Mouse (Mus musculus): Measurements from ENCODE around the gene Sash3. TPM values are rescaled to one million over a fixed set of nuclear protein-coding genes. Genes with fewer than 3 reads are reported as not detected.

Gene Sash3
- polyA plus RNA-seq (2015; fragmentation: Nextera tagmentation; extraction: Ambion mirVana): 1.1 and 1.3 TPM in 2 replicates

DNA sequence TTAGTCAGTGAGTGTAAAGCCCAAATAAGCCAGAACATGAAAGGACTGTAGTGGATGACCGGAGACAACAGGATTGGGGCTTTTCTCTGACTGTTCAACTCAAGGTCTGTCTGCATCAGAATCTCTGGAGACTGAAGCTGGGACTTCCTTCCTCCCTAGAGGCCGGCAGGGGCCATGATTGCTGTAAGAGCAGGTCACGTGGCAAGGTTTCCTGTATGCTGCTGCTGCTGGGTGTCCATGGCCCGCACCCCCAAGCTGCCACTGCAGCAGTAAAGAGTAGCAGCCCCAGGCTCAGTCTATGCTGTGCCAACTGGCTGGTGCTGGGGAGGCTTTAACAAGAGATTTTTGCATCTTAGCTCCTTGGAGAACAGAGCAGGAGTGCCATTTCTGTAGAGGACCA is at the start of gene Sash3:
Gene Sash3 (plus strand): TSS at position 175 of the 400 bp plus-strand sequence.
- Histone ChIP-seq H3K27ac (no peak within 1 kb of the TSS), H3K4me1 (replicated peaks) (no peaks in the 10 kb centered on the region), H3K9me3 (no peaks in the 10 kb centered on the region), H3K4me2 (no peak within 1 kb of the TSS), H3K9ac (no peak within 1 kb of the TSS), H3K27me3 (no peaks in the 10 kb centered on the region), H3K4me3 (no peak within 1 kb of the TSS), H3K36me3 (no peaks in the 10 kb centered on the region)
- 96% methylated on average over 4 of the region's 4 CpGs for WGBS
- no peak for ATAC-seq (ENCODE audit: low FRiP score)

DNA sequence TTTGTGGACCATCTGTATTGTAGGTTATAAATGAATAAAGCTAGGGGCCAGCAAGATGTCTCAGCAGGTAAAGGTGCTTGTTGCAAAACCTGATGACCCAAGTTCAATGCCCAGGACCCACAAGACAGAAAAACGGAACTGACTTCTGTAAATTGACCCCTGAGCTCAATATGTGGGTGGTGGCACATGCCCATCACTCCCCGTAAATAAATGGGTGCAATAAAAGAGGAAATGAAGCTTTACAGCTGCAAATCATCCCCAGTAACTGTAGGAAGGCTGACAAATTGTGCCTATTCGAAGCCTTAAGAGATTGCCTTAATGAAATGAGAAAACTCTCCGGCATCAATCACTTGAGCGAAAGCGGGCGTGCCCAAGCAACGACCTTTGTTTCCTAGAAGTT is 49.7 kb upstream of the Sash3 start:
- Histone ChIP-seq H3K4me3 (no peak overlapping the region), H3K27me3 (no peaks in the 10 kb centered on the region), H3K4me1 (replicated peaks) (no peaks in the 10 kb centered on the region), H3K4me2 (no peak overlapping the region), H3K9me3 (no peaks in the 10 kb centered on the region), H3K27ac (no peak overlapping the region), H3K36me3 (no peaks in the 10 kb centered on the region), H3K9ac (no peak overlapping the region)
- WGBS: 60% methylated on average over 8 of the region's 8 CpGs
- ATAC-seq (ENCODE audit: low FRiP score): no peak

GRCm38 (mm10) chrX:48098470-48099129 is 47.6 kb upstream of the Sash3 start:
- H3K36me3 ChIP-seq: no peaks in the 10 kb centered on the region
- no peak overlapping the region for H3K4me2 ChIP-seq
- no peak overlapping the region for H3K9ac ChIP-seq
- H3K27ac ChIP-seq: no peak overlapping the region
- no peak for ATAC-seq (ENCODE audit: low FRiP score)
- no peak overlapping the region for H3K4me3 ChIP-seq
- H3K4me1 ChIP-seq (replicated peaks): no peaks in the 10 kb centered on the region
- WGBS: 85% methylated on average over 9 of the region's 9 CpGs
- no peaks in the 10 kb centered on the region for H3K9me3 ChIP-seq
- H3K27me3 ChIP-seq: no peaks in the 10 kb centered on the region

DNA sequence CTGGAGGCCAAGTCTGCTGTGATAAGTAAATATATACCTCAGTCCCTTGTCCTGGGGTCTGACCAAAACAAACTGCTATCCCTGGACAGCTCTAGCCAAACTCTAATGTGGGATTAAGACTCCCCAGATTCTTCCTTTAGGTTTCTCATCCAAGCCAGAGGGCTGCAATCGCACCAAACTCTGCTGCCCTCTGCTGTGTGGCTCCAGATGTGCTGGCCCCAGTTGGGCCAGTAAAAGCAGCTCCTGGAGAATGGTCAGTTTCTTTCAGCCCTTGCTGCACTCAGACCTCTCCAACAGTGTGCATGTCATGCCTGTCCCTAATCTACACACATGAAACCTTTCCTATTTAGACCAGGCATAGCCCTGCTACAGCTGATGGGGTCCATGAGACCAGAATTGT is 46.4 kb upstream of the Sash3 start:
- Histone ChIP-seq H3K9ac (no peak overlapping the region), H3K27me3 (no peaks in the 10 kb centered on the region), H3K36me3 (no peaks in the 10 kb centered on the region), H3K4me3 (no peak overlapping the region), H3K9me3 (no peaks in the 10 kb centered on the region), H3K4me1 (replicated peaks) (no peaks in the 10 kb centered on the region), H3K27ac (no peak overlapping the region), H3K4me2 (no peak overlapping the region)
- ATAC-seq (ENCODE audit: low FRiP score): no peak
- WGBS: 57% methylated on average over 1 of the region's 1 CpGs

DNA sequence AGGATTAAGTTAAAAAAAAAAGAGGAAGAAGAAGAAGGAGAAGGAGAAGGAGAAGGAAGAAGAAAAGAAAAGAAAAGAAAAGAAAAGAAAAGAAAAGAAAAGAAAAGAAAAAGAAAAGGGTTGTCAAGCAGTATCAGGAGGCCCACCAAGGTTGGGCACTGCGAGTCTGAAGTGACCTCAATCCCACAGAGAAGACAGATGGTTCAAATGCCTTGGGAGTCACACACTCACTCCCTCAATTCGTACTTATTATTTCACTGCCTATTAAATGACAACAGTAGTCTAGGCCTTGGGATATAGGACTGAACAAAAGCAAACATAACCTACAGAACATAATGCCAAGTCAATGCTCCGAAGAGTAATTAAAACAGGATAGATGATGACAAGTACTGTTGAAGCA is 43.0 kb upstream of the Sash3 start:
- 89% methylated on average over 3 of the region's 3 CpGs for WGBS
- Histone ChIP-seq H3K9me3 (no peaks in the 10 kb centered on the region), H3K4me2 (no peak overlapping the region), H3K27ac (no peak overlapping the region), H3K4me1 (replicated peaks) (no peaks in the 10 kb centered on the region), H3K9ac (no peak overlapping the region), H3K4me3 (no peak overlapping the region), H3K27me3 (no peaks in the 10 kb centered on the region), H3K36me3 (no peaks in the 10 kb centered on the region)
- no peak for ATAC-seq (ENCODE audit: low FRiP score)

DNA sequence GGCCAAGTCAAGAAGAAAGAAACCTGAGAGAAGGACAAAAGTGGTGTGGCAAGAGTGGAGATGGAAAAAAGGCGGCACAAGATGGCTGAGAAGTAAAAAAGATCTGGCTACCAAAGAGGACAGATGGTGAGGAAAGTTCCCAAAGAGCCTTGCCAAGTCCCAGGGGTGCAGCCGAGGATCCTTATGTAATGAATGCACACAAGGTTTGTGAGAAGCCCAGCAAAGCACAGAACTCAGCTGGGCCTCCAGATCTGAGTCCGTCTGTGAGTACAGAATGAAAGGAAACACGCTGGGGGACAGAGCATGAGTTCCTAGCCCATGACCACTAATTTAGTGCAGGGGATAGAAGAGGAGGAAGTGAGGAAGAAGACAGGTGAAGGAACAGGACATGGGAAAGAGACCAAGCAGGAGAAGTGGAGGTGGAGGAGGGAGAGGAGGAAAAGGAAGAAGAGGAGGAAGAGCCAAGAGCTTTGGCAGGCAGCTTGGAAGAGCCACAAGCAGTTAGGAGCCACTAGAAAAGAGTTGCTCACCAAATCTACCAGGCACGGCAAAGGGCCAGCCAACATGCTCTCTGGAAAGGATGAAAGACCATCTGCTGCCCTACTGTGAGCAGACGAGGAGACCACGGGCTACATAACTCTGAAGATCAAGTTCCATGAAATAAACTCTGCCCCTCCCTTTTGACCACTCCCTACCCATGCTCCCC is 41.3 kb upstream of the Sash3 start:
- H3K4me3 ChIP-seq: no peak overlapping the region
- WGBS: 84% methylated on average over 7 of the region's 7 CpGs
- no peak overlapping the region for H3K9ac ChIP-seq
- H3K4me1 ChIP-seq (replicated peaks): no peaks in the 10 kb centered on the region
- no peak for ATAC-seq (ENCODE audit: low FRiP score)
- no peaks in the 10 kb centered on the region for H3K9me3 ChIP-seq
- no peaks in the 10 kb centered on the region for H3K36me3 ChIP-seq
- H3K27ac ChIP-seq: no peak overlapping the region
- H3K27me3 ChIP-seq: no peaks in the 10 kb centered on the region
- H3K4me2 ChIP-seq: no peak overlapping the region

DNA sequence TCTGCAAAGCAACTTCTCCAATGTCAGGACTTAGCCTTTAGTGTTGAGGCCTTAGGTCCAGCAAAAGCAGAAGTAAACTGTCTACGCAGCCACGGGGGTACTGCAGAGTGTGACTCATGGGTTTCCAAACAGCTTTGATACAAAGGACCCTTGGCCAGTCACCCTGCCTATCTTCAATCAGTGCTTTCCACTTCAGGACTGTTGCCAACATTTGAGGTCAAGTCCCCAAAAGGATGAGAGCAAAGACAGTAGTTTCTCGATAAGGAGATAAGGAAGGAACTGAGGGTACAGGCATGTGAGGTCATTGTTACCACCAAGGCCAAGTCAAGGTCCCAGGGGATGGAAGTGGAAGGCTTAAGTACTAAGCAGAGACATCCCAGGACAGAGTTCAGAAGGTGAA is 40.0 kb upstream of the Sash3 start:
- Histone ChIP-seq H3K27ac (no peak overlapping the region), H3K36me3 (no peaks in the 10 kb centered on the region), H3K9ac (no peak overlapping the region), H3K4me3 (no peak overlapping the region), H3K4me1 (replicated peaks) (no peaks in the 10 kb centered on the region), H3K27me3 (no peaks in the 10 kb centered on the region), H3K9me3 (no peaks in the 10 kb centered on the region), H3K4me2 (no peak overlapping the region)
- 86% methylated on average over 3 of the region's 3 CpGs for WGBS
- ATAC-seq (ENCODE audit: low FRiP score): no peak

- 75% methylated on average over 5 of the region's 6 CpGs for WGBS
- ATAC-seq (ENCODE audit: low FRiP score): no peak
These were observed 37.6 kb upstream of the Sash3 start, which contains the start of gene Xpnpep2 for GRCm38 (mm10) chrX:48108394-48109315. Gene Xpnpep2 (plus strand): TSS chrX:48108725.

GRCm38 (mm10) chrX:48109316-48109655 is 37.0 kb upstream of the Sash3 start:
- Histone ChIP-seq H3K4me2 (no peak overlapping the region), H3K36me3 (no peaks in the 10 kb centered on the region), H3K9ac (no peak overlapping the region), H3K27me3 (no peaks in the 10 kb centered on the region), H3K4me1 (replicated peaks) (no peaks in the 10 kb centered on the region), H3K27ac (no peak overlapping the region), H3K4me3 (no peak overlapping the region), H3K9me3 (no peaks in the 10 kb centered on the region)
- WGBS: 93% methylated on average over 3 of the region's 3 CpGs
- no peak for ATAC-seq (ENCODE audit: low FRiP score)

More at GRCm38 (mm10) chrX:48108394-48109315, 37.6 kb upstream of the Sash3 start, which contains the start of gene Xpnpep2:
- H3K36me3 ChIP-seq: no peaks in the 10 kb centered on the region
- H3K27me3 ChIP-seq: no peaks in the 10 kb centered on the region
- H3K4me2 ChIP-seq: no peak within 1 kb of the TSS
- H3K4me1 ChIP-seq (replicated peaks): no peaks in the 10 kb centered on the region
- H3K27ac ChIP-seq: no peak within 1 kb of the TSS
- H3K4me3 ChIP-seq: no peak within 1 kb of the TSS
- no peaks in the 10 kb centered on the region for H3K9me3 ChIP-seq
- H3K9ac ChIP-seq: no peak within 1 kb of the TSS

DNA sequence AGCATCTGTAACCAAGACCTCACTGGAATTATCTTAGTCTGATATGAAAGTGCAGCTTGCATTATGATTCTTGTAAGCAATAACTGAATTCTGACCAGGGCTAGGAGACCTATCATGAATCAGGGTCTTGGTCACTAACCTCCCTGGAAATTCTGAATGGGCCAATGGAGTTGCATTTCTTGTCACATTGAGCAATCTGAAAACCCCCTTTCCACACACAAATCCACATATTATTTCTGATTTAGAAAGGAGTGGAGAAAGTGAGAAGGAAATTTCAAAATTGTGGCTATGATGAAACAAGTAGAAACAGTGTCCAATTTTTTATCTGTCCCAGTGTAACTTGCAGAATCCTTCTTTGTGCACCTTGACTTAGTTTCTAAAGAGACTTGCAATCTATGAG is 26.9 kb upstream of the Sash3 start:
- ATAC-seq (ENCODE audit: low FRiP score): no peak
- H3K36me3 ChIP-seq: no peaks in the 10 kb centered on the region
- no peak overlapping the region for H3K4me2 ChIP-seq
- no peaks in the 10 kb centered on the region for H3K4me1 ChIP-seq (replicated peaks)
- H3K27ac ChIP-seq: no peak overlapping the region
- no peak overlapping the region for H3K4me3 ChIP-seq
- no peaks in the 10 kb centered on the region for H3K9me3 ChIP-seq
- no peak overlapping the region for H3K9ac ChIP-seq
- H3K27me3 ChIP-seq: no peaks in the 10 kb centered on the region

DNA sequence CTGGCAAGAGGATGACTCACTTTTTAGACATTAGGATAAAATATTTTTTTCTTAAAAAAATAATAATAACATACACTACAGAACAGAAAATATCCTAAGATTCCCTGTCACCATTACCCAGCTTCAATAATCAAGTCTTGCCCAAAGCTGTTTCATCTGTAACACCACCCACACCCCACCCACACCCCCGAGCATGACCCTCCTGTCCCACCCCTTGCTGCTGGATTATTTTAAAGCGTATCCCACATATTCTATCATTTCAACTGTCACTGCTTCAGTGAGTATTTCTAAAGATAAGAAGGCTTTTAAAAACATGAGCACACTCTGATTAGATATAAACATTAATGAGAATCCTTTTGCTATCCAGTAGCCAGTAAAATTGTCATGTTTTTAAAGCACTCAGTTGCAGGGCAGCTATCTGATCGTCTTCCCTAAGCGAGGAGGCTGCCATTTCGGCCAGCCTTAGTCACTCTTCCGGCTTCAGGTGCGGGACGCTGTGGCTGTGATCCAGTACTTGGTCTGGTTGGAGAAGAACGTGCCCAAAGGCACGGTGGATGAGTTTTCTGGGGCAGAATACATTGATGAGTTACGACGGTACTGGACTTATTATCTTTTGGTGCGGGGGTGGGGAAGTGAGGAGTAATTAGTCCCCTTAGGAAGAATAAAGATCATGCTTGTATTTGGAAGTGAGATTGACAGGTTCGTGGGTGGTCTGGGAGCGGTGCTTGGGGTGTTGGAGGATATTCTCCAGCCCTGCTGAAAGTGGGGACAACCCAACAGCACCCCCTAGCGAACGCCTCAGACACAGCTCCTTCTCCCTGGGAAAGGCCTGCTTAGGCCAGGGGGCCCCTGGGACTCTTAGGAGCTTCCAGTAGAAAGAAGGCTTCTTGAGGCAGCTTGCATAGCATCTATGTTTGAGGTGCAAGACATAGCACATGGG is 21.8 kb upstream of the Sash3 start:
- H3K27ac ChIP-seq: no peak overlapping the region
- ATAC-seq (ENCODE audit: low FRiP score): no peak; the same call in 1 of the 2 replicates
- no peak overlapping the region for H3K4me3 ChIP-seq
- H3K27me3 ChIP-seq: no peaks in the 10 kb centered on the region
- H3K4me1 ChIP-seq (replicated peaks): no peaks in the 10 kb centered on the region
- H3K9ac ChIP-seq: no peak overlapping the region
- H3K4me2 ChIP-seq: peak overlapping the region; percentile 31; the same call in 1 of the 2 replicates
- H3K36me3 ChIP-seq: no peaks in the 10 kb centered on the region
- WGBS: 33% methylated on average over 17 of the region's 17 CpGs
- H3K9me3 ChIP-seq: no peaks in the 10 kb centered on the region
